Mouse (Mus musculus) heart, adult 2 months (tissue): ENCODE measurements around the gene Rasgrf1.

Experiments
- CTCF ChIP-seq: fragments of 200-600 bp; IDR thresholded peaks from 2 replicates; pipeline ENCODE4 v1.8.1; 2022; ENCODE audit warnings: antibody characterized with exemption, mild to moderate bottlenecking, moderate library complexity
- EP300 ChIP-seq: fragments of 200-500 bp; IDR thresholded peaks from 2 replicates; pipeline ENCODE4 v1.6.1; 2011; ENCODE audit warnings: low read depth, low read length, control low read depth; ENCODE audit not compliant: insufficient read depth
- POLR2A ChIP-seq: fragments of 200-500 bp; IDR thresholded peaks from 2 replicates; pipeline ENCODE4 v1.6.1; 2011; ENCODE audit warnings: mild to moderate bottlenecking, low read depth, low read length, control low read depth; ENCODE audit not compliant: insufficient read depth

DNA sequence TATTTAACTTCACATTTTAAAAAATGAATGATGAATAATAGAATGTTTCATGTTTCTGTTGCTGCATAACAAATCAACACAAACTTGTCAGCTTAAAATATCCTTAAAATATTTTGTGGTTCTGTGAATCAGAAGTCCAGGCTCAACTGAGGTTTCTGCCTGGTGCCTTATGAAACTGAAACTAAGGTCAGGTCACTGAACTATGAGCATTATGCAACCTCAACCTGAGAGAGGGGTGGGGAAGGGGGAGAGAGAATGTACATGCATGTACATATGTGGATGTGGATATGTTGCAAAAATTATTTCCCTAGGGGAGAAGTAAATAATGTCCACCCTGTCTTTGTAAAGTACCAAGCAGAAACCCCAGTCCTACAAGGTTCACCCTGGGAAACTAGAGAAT is 18.8 kb downstream of the Rasgrf1 start:
- TF ChIP-seq POLR2A (no peak), CTCF (no peak), EP300 (no peak)
